Mouse (Mus musculus): ENCODE data around the gene Arhgap27.

GRCm38 (mm10) chr11:103371222-103371539, 7.7 kb upstream of the Arhgap27 start:
- no peak for TF ChIP-seq GATA1 (IDR thresholded peaks at IDR 0.05; ENCODE audit: low read length)
- TF ChIP-seq TAL1 (IDR thresholded peaks at IDR 0.05; ENCODE audit: low read length), result no peak

All from erythroblast, embryonic 14.5 days (primary cell).